Mouse (Mus musculus) bone marrow, adult 2 months (tissue): ENCODE data around the gene Hdgfl2.
A peak's percentile ranks its signal among the peaks of the same experiment; 100 is the strongest.

Source experiments
- CTCF ChIP-seq: fragments of 200-500 bp; IDR thresholded peaks from 2 replicates; pipeline ENCODE4 v1.5.1; 2011; ENCODE audit warnings: low read length, control low read depth; ENCODE audit not compliant: control insufficient read depth, insufficient read depth
- POLR2A ChIP-seq: fragments of 200-500 bp; IDR thresholded peaks from 2 replicates; pipeline ENCODE4 v1.6.1; 2011; ENCODE audit warnings: low read depth, mild to moderate bottlenecking, control low read depth, low read length, borderline replicate concordance; ENCODE audit not compliant: control insufficient read depth

GRCm38 (mm10) chr17:56111864-56112263 is 32.4 kb downstream of the Hdgfl2 start:
- peak; percentile 96 for TF ChIP-seq CTCF
- peak; percentile 21; the same call in 1 of the 2 replicates for TF ChIP-seq POLR2A
